ENCODE assay signal across 8 mouse cellular contexts in the genomic region with DNA sequence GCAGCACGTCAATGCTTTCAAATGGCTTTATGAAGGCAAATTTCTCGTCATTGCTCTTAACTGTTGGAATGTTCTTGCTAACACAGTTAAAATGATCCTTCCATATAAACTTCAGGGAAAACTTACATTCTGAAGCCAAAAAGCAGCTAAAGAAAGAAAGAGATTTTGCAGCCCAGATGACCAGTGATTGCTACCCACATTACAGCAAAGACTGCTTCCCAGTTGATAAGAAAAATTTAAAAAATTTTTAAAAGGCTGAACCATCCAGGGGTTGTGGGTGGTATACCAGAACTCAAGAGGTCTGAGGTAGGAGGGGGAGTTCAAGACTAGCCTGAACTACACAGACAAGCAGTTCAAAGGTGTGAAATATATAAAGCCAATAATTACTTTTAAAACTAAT. TPM values are rescaled to one million over a fixed set of nuclear protein-coding genes. Genes with fewer than 3 reads are reported as not detected.
DNase-seq lines count a peak whose midpoint lies in the region; ATAC-seq and TF ChIP-seq lines count a peak whose summit lies in the region.

No protein-coding gene starts in this region.

- H3K27me3 ChIP-seq in kidney, embryonic 15.5 days, result no peaks in the 10 kb centered on the region
- no peaks in the 10 kb centered on the region for H3K27me3 ChIP-seq in embryonic facial prominence, embryonic 10.5 days (replicated peaks; ENCODE audit: low read depth, poor library complexity, severe bottlenecking)
- no peaks in the 10 kb centered on the region for H3K27me3 ChIP-seq in intestine, embryonic 14.5 days (replicated peaks; ENCODE audit: control insufficient read depth, insufficient read depth, low read length)
- no peaks in the 10 kb centered on the region for H3K27me3 ChIP-seq in midbrain, postnatal 0 days (ENCODE audit: insufficient read depth, low read length)

- no peaks in the 10 kb centered on the region for H3K36me3 ChIP-seq in kidney, embryonic 15.5 days
- H3K36me3 ChIP-seq in embryonic facial prominence, embryonic 10.5 days (replicated peaks), result no peaks in the 10 kb centered on the region
- H3K36me3 ChIP-seq in intestine, embryonic 14.5 days (ENCODE audit: control insufficient read depth, insufficient read depth, low read length), result no peaks in the 10 kb centered on the region
- no peaks in the 10 kb centered on the region for H3K36me3 ChIP-seq in midbrain, postnatal 0 days (ENCODE audit: insufficient read depth, low read length)

- no peaks in the 10 kb centered on the region for H3K9me3 ChIP-seq in kidney, embryonic 15.5 days (replicated peaks)
- no peaks in the 10 kb centered on the region for H3K9me3 ChIP-seq in embryonic facial prominence, embryonic 10.5 days
- H3K9me3 ChIP-seq in intestine, embryonic 14.5 days (ENCODE audit: control insufficient read depth, low read length), result no peaks in the 10 kb centered on the region
- H3K9me3 ChIP-seq in midbrain, postnatal 0 days (ENCODE audit: low read length), result no peaks in the 10 kb centered on the region

- 27% methylated on average over 2 of the region's 2 CpGs for WGBS in kidney, embryonic 15.5 days
- 39% methylated on average over 2 of the region's 2 CpGs for WGBS in embryonic facial prominence, embryonic 10.5 days
- 14% methylated on average over 2 of the region's 2 CpGs for WGBS in intestine, embryonic 14.5 days
- 27% methylated on average over 2 of the region's 2 CpGs for WGBS in midbrain, postnatal 0 days

- peak overlapping the region; percentile 61 for H3K4me2 ChIP-seq in kidney, embryonic 15.5 days
- H3K4me2 ChIP-seq in intestine, embryonic 14.5 days (ENCODE audit: low read length), result peak overlapping the region; percentile 54
- peak overlapping the region; percentile 45; the same call in 1 of the 2 replicates for H3K4me2 ChIP-seq in midbrain, postnatal 0 days (ENCODE audit: low read depth, low read length, poor library complexity, severe bottlenecking)

- peak overlapping the region; percentile 79; the same call in 1 of the 2 replicates for H3K4me3 ChIP-seq in kidney, embryonic 15.5 days (replicated peaks)
- H3K4me3 ChIP-seq in embryonic facial prominence, embryonic 10.5 days, result peak overlapping the region; percentile 91
- H3K4me3 ChIP-seq in intestine, embryonic 14.5 days (ENCODE audit: low read depth, low read length), result peak overlapping the region; percentile 90
- no peak overlapping the region for H3K4me3 ChIP-seq in midbrain, postnatal 0 days (ENCODE audit: low read depth, low read length)

- no peak for DNase-seq in kidney, postnatal 4 days
- DNase-seq in embryonic facial prominence, embryonic 10.5 days (ENCODE audit: low spot score), result no peak
- no peak for DNase-seq in intestine, embryonic 14.5 days (ENCODE audit: low spot score)
- DNase-seq in midbrain, postnatal 0 days (ENCODE audit: low spot score), result no peak
- DNase-seq in frontal cortex, adult 2 months (ENCODE audit: extremely low spot score in 1 of 2, low spot score in 1 of 2), result no peak
- DNase-seq in yolk sac, embryonic 10.5 days (ENCODE audit: low spot score), result no peak
- DNase-seq in natural killer cell, adult 2 months (ENCODE audit: low spot score in 2 of 2), result no peak

- no peak for TF ChIP-seq CTCF in midbrain, postnatal 0 days (IDR thresholded peaks at IDR 0.05)

- peaks cover 34% of the 10 kb centered on the region for H3K4me1 ChIP-seq in kidney, embryonic 15.5 days
- peaks cover 34% of the 10 kb centered on the region for H3K4me1 ChIP-seq in embryonic facial prominence, embryonic 10.5 days
- H3K4me1 ChIP-seq in intestine, embryonic 14.5 days (replicated peaks; ENCODE audit: control insufficient read depth, insufficient read depth, low read length), result peaks cover 26% of the 10 kb centered on the region
- peaks cover 8% of the 10 kb centered on the region; the same call in 1 of the 2 replicates for H3K4me1 ChIP-seq in midbrain, postnatal 0 days (ENCODE audit: insufficient read depth, low read length)

- no peak for ATAC-seq in kidney, embryonic 15.5 days (replicated peaks; ENCODE audit: low FRiP score)
- ATAC-seq in intestine, embryonic 14.5 days (replicated peaks; ENCODE audit: low FRiP score, low TSS enrichment, low read depth), result no peak
- no peak for ATAC-seq in midbrain, postnatal 0 days (ENCODE audit: low FRiP score)

- H3K9ac ChIP-seq in kidney, embryonic 15.5 days, result no peak overlapping the region
- 0 out of 2 replicates have a peak overlapping the region, but pooled peaks have one; percentile 1 for H3K9ac ChIP-seq in intestine, embryonic 14.5 days (ENCODE audit: low read length)
- H3K9ac ChIP-seq in midbrain, postnatal 0 days (replicated peaks; ENCODE audit: low read length, poor library complexity, severe bottlenecking), result no peak overlapping the region

- H3K27ac ChIP-seq in kidney, embryonic 15.5 days, result peak overlapping the region; percentile 98
- H3K27ac ChIP-seq in embryonic facial prominence, embryonic 10.5 days (replicated peaks), result no peak overlapping the region
- H3K27ac ChIP-seq in intestine, embryonic 14.5 days (ENCODE audit: low read depth), result peak overlapping the region; percentile 81
- no peak overlapping the region for H3K27ac ChIP-seq in midbrain, postnatal 0 days (ENCODE audit: low read depth, low read length)

RNA-seq across cellular contexts. Expression of gene Myh9, which starts 1.1 kb away (rescaled TPM):
- polyA plus RNA-seq in kidney, embryonic 15.5 days (2015; fragmentation: Nextera tagmentation; extraction: Ambion mirVana), result 56.2 and 60.2 TPM in 2 replicates
- 45.7 and 46.9 TPM in 2 replicates for polyA plus RNA-seq in embryonic facial prominence, embryonic 10.5 days (2016; fragmentation: Nextera tagmentation; extraction: Ambion mirVana)
- polyA plus RNA-seq in intestine, embryonic 14.5 days (2014; fragmentation: Nextera tagmentation; extraction: Ambion mirVana), result 67.9 and 72.2 TPM in 2 replicates
- total RNA-seq in midbrain, postnatal 0 days (2014; rRNA removed), result 26.9 and 30.8 TPM in 2 replicates
- polyA plus RNA-seq in midbrain, postnatal 0 days (2015; fragmentation: Nextera tagmentation; extraction: Ambion mirVana), result 6.4 and 8.2 TPM in 2 replicates
- 34.4 and 38.7 TPM in 2 replicates for polyA plus RNA-seq in frontal cortex, adult 2 months (2012; rRNA removed)

Comparison
In these comparisons a context has a peak if more than half of its experiments do, and no peak if none do; other contexts are left out.
1. H3K27ac ChIP-seq: peak in kidney, embryonic 15.5 days (single experiment) and intestine, embryonic 14.5 days (single experiment); none in embryonic facial prominence, embryonic 10.5 days (single experiment) and midbrain, postnatal 0 days (single experiment).
2. Peak in every context shown above with its lines, with median percentiles within 50 percentile points of each other: H3K4me2 ChIP-seq.